Comparison of ENCODE assay signal across 9 mouse cellular contexts in the genomic region with DNA sequence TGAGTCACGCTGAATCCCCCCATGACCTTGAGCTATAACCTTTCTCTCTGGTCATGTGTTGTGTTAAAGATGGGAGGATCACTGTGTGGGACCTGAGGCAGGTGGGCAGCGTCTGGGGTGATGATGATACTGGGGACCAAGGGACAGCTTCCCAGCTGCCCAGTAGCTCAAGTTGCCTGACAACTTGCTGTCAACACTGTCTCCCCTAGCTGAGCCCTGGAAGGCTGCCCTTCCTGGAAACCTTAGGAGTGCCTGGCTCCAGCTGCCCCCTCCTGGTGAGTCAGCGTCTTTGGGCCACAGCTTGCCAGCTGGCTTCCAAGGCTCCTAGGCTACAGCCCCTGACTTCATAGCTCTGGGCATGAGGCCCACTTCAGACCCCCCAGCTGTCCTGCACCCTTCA. TPM values are rescaled to one million over a fixed set of nuclear protein-coding genes. Genes with fewer than 3 reads are reported as not detected.
DNase-seq lines count a peak whose midpoint lies in the region; ATAC-seq lines count a peak whose summit lies in the region.
"Had no signal": no experiment of that assay in that cellular context is flagged by ENCODE, and none has a peak within 500 bp of the region (broad histone marks: within the 10 kb centered on the region; RNA-seq: fewer than 3 reads in every experiment).

No protein-coding gene starts in this region.

- intact Hi-C loops in heart, postnatal 25 days (cut with DNase I), result no loop called here

- H3K9me3 ChIP-seq in embryonic facial prominence, embryonic 15.5 days (replicated peaks), result no peaks in the 10 kb centered on the region

- 38% methylated on average over 3 of the region's 3 CpGs for WGBS in embryonic facial prominence, embryonic 15.5 days

- peak; percentile 11; the same call in 1 of the 2 replicates for ATAC-seq in embryonic facial prominence, embryonic 15.5 days (ENCODE audit: insufficient number of reproducible peaks, low FRiP score, low TSS enrichment, low read depth)

- H3K4me3 ChIP-seq in embryonic facial prominence, embryonic 15.5 days (replicated peaks), result no peak overlapping the region

- no peak overlapping the region for H3K27ac ChIP-seq in embryonic facial prominence, embryonic 15.5 days (replicated peaks)

- H3K4me2 ChIP-seq in embryonic facial prominence, embryonic 15.5 days (replicated peaks), result no peak overlapping the region

- H3K27me3 ChIP-seq in embryonic facial prominence, embryonic 15.5 days, result peaks cover 58% of the 10 kb centered on the region

- no peak overlapping the region for H3K9ac ChIP-seq in embryonic facial prominence, embryonic 15.5 days

- peak; percentile 93 for DNase-seq in heart, adult 11 months
- no peak for DNase-seq in heart, postnatal 25 days (ENCODE audit: low spot score)
- peak; percentile 15 for DNase-seq in right cerebral cortex, adult 18-20 months
- DNase-seq in right cerebral cortex, postnatal 36 days (ENCODE audit: low spot score in 2 of 2), result no peak
- peak; percentile 36 to 46 for DNase-seq in kidney, postnatal 4 days
- DNase-seq in urinary bladder, postnatal 4 days (ENCODE audit: low spot score in 2 of 2), result no peak
- no peak for DNase-seq in spleen, postnatal 36 days (ENCODE audit: low spot score in 2 of 2)

- H3K4me1 ChIP-seq in embryonic facial prominence, embryonic 15.5 days, result peaks cover 9% of the 10 kb centered on the region

- no peaks in the 10 kb centered on the region for H3K36me3 ChIP-seq in embryonic facial prominence, embryonic 15.5 days

RNA-seq across cellular contexts. Expression of gene Pvalb, which starts 1.0 kb away (rescaled TPM):
- under 1 TPM; 0.64 to 0.91 TPM for total RNA-seq in heart, postnatal 25 days (2021)
- not detected in 2 replicates for polyA plus RNA-seq in embryonic facial prominence, embryonic 15.5 days (2015; fragmentation: Nextera tagmentation; extraction: Ambion mirVana)
- total RNA-seq: hematopoietic stem cell, adult 5-6 weeks had no signal

RNA-seq across cellular contexts. Expression of gene Ift27, which starts 31.3 kb away (rescaled TPM):
- 10 to 100 TPM; 10.2 to 11.2 TPM for total RNA-seq in heart, postnatal 25 days (2021)
- 89.5 and 97.3 TPM in 2 replicates for polyA plus RNA-seq in embryonic facial prominence, embryonic 15.5 days (2015; fragmentation: Nextera tagmentation; extraction: Ambion mirVana)

RNA-seq across cellular contexts. Expression of gene Ncf4, which starts 39.4 kb away (rescaled TPM):
- total RNA-seq in heart, postnatal 25 days (2021), result 1 to 10 TPM; 2.2 to 2.7 TPM
- polyA plus RNA-seq in embryonic facial prominence, embryonic 15.5 days (2015; fragmentation: Nextera tagmentation; extraction: Ambion mirVana), result 4.7 and 6.2 TPM in 2 replicates

Comparison
In these comparisons a context has a peak if more than half of its experiments do, and no peak if none do; other contexts are left out.
1. DNase-seq: peak in heart, adult 11 months (single experiment), right cerebral cortex, adult 18-20 months (single experiment) and kidney, postnatal 4 days (2 of 2); none in heart, postnatal 25 days (single experiment), right cerebral cortex, postnatal 36 days (0 of 2), urinary bladder, postnatal 4 days (0 of 2) and spleen, postnatal 36 days (0 of 2).